Mouse (Mus musculus) R1 (cell line): ENCODE results near the gene Mpz.
"Not testable (repeated sequence)": the region's sequence is repeated elsewhere in the genome, so short reads cannot be mapped to it uniquely, and the experiment has no call there.

ENCODE experiments used
- DNase-seq: peaks from one replicate; pipeline ENCODE4 v3.0.0-alpha.2; 2018; ENCODE audit warnings: low read depth, low spot score

Mpz gene

DNA sequence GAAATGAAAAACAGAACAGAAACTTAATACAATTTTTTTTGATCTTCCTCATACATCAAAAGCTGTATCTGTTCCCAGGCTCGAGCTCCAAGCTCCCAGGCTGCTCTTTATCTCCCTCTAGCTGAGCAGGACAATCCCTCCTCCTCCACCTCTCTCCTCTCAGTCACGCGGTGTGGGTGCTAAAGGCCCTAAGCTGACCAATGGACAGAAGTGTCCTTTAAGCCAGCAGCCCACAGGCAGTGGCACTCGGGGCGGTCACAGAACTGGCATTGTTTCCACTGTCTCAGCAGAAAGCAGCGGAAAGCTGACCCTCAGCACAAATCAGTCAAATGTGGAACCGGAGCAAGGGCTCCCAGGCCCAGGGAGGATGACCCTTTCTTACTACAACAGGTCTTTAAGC is 21.3 kb upstream of the Mpz start:
- DNase-seq: no peak

DNA sequence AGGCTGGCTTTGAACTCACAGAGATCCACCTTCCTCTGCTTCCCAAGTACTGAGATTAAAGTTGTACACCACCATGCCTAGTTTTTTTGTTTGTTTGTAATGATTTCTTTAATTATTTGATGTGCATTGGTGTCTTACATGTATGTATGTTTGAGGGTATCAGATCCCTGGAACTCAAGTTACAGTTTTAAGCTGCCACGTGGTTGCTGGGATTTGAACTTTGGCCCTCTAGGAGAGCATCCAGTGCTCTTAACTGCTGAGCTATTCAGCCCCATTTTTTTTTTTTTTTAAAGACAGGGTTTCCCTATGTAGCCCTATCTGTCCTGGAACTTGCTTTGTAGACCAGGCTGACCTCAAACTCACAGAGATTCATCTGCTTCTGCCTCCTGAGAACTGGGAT is 19.5 kb upstream of the Mpz start:
- no peak for DNase-seq

GRCm38 (mm10) chr1:171135600-171135999 is 14.9 kb upstream of the Mpz start:
- no peak for DNase-seq

GRCm38 (mm10) chr1:171137486-171138155 is 12.9 kb upstream of the Mpz start:
- DNase-seq: peak; percentile 72

DNA sequence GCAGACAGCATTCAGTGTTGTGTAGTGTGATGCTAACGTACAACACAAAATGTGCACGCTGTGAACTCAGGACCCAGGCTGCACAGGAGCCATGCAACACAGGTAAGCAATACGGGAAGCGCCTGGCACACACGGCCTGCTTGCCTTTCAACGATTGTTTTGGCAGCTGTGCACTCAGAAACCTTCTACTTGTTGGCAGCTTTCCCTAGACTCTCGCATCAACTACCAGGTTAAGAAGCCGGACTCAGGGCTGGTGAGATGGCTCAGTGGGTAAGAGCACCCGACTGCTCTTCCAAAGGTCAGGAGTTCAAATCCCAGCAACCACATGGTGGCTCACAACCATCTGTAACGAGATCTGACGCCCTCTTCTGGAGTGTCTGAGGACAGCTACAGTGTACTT is 7.5 kb upstream of the Mpz start:
- not testable (repeated sequence) for DNase-seq

GRCm38 (mm10) chr1:171150838-171151391 is 404 bp downstream of the Mpz start:
- DNase-seq: no peak

DNA sequence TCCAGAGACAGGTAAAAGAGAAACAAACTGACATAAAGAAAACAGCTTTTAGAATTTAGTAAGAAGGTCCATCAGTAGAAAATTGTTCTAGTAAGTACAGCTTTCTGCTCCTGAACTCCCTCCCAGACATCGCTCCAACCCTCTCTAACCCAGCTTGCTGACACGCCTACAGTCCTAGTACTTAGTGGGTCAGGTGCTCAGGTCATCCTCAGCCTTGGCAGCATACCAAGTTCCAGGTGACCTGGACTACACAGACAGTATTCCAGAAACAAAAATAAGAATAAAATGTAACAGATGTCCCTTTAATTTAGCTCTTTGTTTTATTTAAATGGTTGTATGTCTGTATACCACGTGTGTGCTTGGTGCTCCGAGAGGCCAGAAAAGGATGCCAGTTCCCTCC is 1.5 kb downstream of the Mpz start:
- DNase-seq: no peak

DNA sequence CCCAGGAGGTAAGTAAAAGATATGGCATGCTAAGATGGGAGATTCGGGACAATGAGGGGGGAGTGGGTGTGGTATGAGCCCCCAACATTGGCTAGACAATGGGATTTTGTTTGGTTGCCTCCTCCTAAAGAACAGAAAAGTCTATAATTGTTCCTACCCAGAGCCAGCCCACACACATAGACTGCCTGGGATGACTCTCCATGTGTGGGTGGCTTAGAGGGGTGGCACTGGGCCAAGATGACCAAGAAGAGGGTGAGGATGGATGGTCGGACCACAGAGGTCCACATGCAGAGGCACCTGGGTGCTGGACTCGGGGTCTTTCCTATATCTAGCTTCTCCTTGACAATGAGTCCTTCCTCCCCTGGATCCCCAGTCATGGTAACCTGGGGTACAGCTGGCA is 6.1 kb downstream of the Mpz start:
- no peak for DNase-seq

DNA sequence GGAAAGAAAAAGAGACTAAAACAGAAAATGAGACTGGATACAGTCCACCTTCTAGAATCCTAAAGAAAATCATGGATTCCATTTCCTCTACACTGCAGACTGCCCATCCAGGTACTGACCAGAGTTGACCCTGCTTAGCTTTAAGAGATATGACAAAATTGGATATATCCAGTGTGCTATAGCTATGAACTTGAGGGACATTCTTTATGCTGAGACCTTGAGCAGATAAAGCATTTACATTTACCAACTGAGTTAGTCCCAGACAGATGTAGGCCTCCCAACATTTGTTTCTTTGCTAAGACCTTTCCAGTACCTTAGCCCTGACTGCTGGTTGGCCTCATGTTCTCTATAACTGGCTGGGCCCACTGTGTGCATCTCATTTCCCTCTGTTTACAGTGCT is 7.5 kb downstream of the Mpz start:
- no peak for DNase-seq

DNA sequence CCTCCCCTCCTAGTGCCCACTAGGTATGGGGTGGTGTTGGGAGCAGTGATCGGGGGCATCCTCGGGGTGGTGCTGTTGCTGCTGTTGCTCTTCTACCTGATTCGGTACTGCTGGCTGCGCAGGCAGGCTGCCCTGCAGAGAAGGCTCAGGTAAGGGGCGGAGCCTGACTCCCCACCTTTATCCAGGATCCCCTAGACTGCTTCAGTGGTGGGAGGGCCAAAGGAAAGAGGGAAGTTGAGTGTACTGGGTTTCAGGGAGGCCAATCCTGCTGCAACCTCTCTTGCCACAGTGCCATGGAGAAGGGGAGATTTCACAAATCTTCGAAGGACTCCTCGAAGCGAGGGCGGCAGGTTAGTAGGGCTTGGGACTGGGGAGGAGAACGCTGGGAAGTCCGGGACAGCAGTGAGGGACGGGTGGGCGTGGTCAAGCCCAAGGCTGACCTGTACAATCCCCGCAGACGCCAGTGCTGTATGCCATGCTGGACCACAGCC is 9.0 kb downstream of the Mpz start:
- DNase-seq: peak; percentile 23

DNA sequence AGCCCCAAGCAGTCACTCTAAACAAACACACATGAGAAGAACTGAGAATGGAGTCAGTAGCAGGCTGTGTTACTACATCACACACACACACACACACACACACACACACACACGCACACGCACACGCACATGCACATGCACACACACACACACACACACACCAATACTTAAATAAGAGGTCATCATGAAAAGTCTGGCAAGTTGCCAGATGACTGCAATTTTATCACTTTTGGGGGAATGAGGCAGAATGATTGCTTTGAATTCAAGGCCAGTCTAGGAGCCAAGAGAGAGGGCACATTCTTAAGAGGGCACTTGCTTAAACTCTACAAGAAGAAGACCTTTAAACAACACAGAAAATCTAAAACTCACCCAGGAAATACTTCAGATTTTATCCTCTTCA is 12.0 kb downstream of the Mpz start:
- DNase-seq: no peak

DNA sequence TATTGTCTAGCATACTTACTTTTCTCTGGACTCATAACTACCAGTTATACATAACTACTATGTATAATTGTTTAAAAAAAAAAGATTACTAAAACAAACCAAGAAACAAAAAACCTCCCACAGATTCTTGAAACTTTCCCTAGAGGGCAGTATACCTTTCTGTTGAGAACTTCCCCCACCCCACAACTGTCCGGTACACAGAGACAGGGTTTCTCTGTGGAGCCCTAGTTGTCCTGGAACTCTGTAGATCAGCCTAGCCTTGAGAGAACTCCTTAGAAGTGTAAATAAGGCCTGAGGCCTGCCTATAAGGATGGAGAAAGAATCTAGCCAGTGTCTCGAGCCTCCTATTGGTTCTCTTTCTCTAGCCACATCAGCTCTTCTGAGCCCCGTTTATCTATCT is 13.7 kb downstream of the Mpz start:
- peak; percentile 55 for DNase-seq

- no peak for DNase-seq
Observed at GRCm38 (mm10) chr1:171165629-171166345, 15.3 kb downstream of the Mpz start.

DNA sequence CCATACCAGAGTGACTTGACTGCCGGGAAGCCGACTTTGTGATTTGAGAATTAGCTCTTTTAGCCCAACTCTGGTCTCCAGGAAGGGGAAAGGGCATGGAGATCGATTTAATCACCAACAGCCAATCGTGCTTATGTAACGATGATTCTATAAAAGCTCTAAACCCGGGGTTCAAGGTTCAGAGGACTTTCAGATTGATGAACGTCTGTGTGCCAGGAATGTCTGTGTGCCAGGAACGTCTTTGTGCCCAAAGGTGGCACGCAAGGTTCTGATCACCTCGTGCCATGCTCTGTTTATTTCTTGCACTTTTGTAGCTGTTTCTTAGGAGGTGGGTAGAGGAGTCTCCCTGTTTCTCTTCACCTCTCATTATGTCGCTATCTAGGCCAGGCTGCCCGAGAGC is 18.4 kb downstream of the Mpz start:
- DNase-seq: no peak

- DNase-seq: no peak
Observed at GRCm38 (mm10) chr1:171169913-171170312, 19.4 kb downstream of the Mpz start.

- DNase-seq: no peak
Observed at GRCm38 (mm10) chr1:171171138-171171537, 20.6 kb downstream of the Mpz start.

GRCm38 (mm10) chr1:171172779-171173178 is 22.3 kb downstream of the Mpz start:
- no peak for DNase-seq

DNA sequence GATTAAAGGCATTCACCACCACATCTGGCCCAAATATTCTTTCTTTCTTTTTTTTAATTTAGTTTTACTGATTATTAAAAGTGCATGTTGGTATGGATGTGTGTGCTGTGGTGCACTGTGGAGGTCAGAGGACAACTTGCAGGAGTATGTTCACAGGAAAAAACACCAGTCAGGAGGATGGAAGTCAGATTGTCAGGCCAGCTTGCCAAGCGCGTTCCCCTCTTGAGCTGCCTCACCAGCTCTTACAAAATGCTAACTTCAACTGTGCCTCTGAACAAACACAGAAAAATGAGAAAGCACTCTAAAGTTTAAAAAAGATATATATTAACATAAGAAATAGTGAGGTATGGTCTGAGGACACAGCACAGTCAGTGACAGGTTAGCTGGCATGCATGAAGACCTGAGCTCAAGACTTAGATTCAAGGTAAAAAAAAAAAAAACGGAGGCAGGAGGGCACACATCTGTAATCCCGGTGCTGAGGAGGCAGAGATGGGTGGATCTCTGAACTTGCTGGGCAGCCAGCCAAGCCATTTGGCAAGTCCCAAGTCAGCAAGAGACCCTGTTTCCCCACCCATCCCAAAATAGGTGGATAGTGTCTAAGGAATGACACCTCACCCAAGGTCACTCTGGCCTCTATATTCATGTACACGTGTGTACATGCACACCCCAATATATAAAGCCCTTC is 29.1 kb downstream of the Mpz start:
- no peak for DNase-seq

DNA sequence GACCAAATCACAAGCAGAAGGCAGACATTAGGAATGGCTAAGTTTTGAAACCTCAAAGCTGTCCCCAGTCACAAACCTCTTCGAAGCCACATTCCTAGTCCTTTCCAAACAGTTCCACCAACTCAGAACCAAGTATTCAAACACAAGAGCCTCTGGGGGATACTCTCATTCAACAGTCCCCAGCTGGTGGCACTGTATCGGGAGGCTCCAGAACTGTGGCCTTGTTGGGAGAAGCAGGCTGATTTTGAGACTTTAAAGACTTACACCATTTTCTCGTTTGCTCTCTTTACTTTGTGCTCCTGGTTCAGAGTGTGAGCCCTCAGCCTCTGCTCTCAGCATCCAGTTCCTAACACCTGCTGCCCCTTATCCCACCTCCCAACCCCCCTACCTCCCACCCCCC is 32.5 kb downstream of the Mpz start:
- no peak for DNase-seq

- DNase-seq: no peak
Observed at GRCm38 (mm10) chr1:171183620-171184019, 33.1 kb downstream of the Mpz start.

DNA sequence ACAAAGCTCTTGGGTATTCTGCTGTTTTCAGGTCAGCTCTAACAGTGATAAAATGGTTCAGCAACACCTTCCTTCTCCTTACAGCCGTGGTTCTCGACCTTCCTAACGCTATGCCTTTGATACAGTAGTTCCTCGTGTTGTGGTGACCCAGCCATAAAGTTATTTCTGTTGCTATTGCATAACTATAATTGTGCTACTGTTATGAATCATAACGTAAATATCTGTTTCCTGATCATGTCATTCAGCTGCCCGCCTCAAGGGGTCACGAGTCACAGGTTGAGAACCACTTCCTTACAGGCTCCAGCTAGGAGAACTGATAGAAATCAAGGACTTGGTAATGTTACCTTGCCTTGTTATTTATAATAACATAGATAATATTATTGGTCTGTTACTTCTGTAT is 33.8 kb downstream of the Mpz start:
- DNase-seq: no peak

- no peak for DNase-seq
Observed at GRCm38 (mm10) chr1:171185655-171186054, 35.1 kb downstream of the Mpz start.
